Mouse (Mus musculus) liver, embryonic 14.5 days (tissue): ENCODE measurements at regions not wholly inside any gene's neighbourhood (a gene's known extent, or its start where the extent isn't known, plus 50 kb on each side); places are given as distances from the start of the nearest gene placed in this dataset.

Experiments used
- CTCF ChIP-seq: IDR thresholded peaks from 2 replicates; pipeline ENCODE4 v1.5.1; 2016; ENCODE audit warnings: antibody characterized with exemption, low read depth, control low read depth
- EP300 ChIP-seq: IDR thresholded peaks from 2 replicates; pipeline ENCODE4 v1.6.1; 2016; ENCODE audit warnings: antibody characterized with exemption, low read depth

DNA sequence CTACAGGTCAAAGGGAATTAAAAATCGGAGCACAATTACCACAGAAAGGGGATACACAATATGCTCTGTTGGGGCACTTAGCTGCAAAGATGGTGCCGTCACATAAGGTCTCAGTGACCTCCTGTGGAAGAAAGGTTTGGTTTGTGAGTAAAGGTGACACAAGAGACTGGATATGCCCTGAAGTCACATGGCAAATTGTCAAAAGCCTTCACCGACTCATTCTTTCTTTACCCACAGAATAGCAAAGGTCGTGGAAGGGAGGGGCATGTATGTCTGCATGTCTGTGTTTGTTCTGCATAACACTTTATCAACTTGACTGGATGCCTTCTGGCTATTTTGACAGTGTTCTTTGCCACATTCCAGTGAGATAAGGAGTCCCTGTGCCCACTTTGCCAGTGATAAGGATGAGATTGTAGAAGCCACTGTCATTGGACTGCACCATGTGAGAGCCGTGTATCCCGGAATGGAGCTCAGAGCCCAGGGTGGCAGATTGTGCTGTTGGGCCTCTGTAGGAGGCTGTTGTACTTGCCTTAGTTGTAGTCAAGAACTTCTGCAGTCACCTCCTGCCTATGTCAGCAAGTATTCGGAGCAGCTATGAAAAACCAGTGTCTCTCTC is 222.0 kb downstream of the Cxcl12 start:
- no peak for TF ChIP-seq CTCF
- no peak for TF ChIP-seq EP300
